Mouse (Mus musculus): ENCODE data around the gene Thbs2. TPM values are rescaled to one million over a fixed set of nuclear protein-coding genes. Genes with fewer than 3 reads are reported as not detected.

Thbs2 gene
- 1.4 TPM for polyA plus RNA-seq (2015; fragmentation: Illumina TruSeq; extraction: RNeasy Lipid Tissue Mini Kit (QIAGEN cat#74804); ENCODE audit: insufficient read depth, low read depth, low replicate concordance)

DNA sequence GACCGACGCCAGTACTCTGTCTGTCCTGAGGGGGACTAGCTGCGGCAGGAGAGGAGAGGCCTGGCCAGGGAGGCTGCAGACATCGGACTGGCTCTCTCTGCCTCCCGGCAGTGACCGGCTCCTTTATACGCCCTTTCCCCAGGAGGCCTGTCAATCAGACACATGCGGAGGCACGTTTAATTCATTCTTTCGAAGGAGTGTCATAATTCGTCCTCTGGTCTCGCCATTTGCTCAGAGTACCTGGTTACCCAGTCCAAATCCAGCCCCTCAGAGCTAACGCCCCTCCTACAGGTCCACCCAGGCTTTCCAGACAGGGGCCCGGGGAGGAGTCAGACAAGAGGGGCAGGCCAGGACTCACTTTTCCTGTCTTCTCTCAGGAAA lies at the start of gene Thbs2:
Gene Thbs2 (minus strand): TSS at position 242 of the 381 bp plus-strand sequence.

Other genes with a start within 250 kb of the Thbs2 start
- gene Wdr27, start 248.9 kb upstream of the Thbs2 start, polyA plus RNA-seq (2015; fragmentation: Illumina TruSeq; extraction: RNeasy Lipid Tissue Mini Kit (QIAGEN cat#74804); ENCODE audit: insufficient read depth, low read depth, low replicate concordance) = not detected
- 7.4 TPM for gene 1600012H06Rik, start 248.9 kb upstream of the Thbs2 start, polyA plus RNA-seq (2015; fragmentation: Illumina TruSeq; extraction: RNeasy Lipid Tissue Mini Kit (QIAGEN cat#74804); ENCODE audit: insufficient read depth, low read depth, low replicate concordance)

Measured in pancreas, adult 10 weeks (tissue).